Mouse (Mus musculus): ENCODE results near the gene Zc2hc1c. TPM values are rescaled to one million over a fixed set of nuclear protein-coding genes. Genes with fewer than 3 reads are reported as not detected.
"Not testable (repeated sequence)": the region's sequence is repeated elsewhere in the genome, so short reads cannot be mapped to it uniquely, and the experiment has no call there.

Zc2hc1c gene
- total RNA-seq, 2 experiments from 2014 or later, result 0.72 to 1.0 TPM

- intact Hi-C loops (cut with DNase I); DNase-seq: not testable (repeated sequence)
Measured at GRCm38 (mm10) chr12:85281756-85282155, 6.6 kb upstream of the Zc2hc1c start.

DNA sequence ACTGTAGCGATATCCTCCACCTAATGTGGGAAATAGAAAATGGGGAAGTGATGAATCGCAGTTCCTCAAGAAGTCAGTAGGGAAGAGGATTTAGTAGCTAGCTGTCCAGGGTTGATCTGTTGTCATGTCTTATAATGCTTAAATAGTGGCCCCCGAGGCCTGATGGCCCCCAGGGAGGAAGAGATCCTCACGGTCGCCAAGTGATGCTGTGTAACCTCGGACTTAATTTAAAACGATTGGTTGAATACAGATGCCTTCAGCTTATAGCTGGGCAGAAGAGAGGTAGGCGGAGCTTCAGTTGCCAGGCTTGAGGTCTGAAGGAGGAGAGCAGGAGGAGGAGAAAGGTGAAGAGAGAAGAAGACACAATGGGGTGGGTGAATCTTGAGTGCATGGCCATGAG is 4.1 kb upstream of the Zc2hc1c start:
- DNase-seq, result no peak
- intact Hi-C loops (cut with DNase I), result no loop called here

GRCm38 (mm10) chr12:85284996-85285395 is 3.4 kb upstream of the Zc2hc1c start:
- DNase-seq, result no peak
- intact Hi-C loops (cut with DNase I), result loop anchor here (5.0 kb wide), 1 partner anchor 118 kb away; no protein-coding TSS in a partner anchor

GRCm38 (mm10) chr12:85286941-85287340 is 1.4 kb upstream of the Zc2hc1c start:
- DNase-seq, result no peak
- intact Hi-C loops (cut with DNase I), result loop anchor here (5.0 kb wide), 1 partner anchor 120 kb away; no protein-coding TSS in a partner anchor

GRCm38 (mm10) chr12:85287809-85288485 is 444 bp upstream of the Zc2hc1c start, which contains the start of gene Acyp1:
TSS of gene Acyp1 (minus strand) at chr12:85288438.
- DNase-seq, result peak; percentile 53 to 62
- intact Hi-C loops (cut with DNase I), result loop anchor here (5.0 kb wide), 1 partner anchor 121 kb away; no protein-coding TSS in a partner anchor

DNA sequence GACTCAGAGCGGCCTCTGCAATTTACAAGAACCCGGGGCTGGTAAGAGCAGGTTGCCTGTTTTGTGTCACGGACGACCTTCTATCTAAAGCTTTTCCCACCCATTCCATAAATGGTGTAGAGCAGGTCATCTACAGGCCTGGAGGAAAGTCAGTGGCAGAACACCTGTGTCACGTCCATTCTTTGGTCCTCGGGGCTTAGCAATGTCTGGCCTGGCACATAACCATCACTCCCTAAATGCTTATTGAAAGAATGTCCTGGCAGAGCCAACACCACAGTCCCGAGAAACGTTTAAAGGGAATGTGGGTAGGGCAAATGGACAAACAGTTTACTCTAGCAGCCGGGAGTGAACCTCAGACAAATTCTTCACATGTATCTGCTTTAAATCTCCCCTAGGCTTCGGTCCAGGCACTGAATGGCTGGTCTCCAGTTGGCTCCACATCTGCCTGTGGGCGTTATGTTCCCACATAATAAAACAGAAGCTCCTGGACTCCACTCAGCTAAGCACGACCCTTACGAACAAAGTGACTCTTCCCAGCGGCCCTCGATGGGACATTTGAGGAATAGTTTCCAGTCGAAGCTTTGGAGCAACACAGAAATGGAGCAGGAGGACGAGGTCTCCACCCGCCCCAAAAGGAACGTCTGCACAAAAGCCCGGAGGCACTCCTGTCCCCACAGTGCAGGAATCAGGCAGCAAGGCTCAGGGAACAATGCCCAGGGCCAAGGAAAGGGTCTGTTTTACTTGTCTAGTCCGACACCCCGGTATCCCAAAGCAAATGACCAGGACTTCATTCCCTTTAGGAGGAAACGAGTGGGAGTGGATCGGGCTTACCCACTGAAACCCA is 988 bp downstream of the Zc2hc1c start:
- no peak for DNase-seq
- intact Hi-C loops (cut with DNase I), result loop anchor here (5.0 kb wide), 1 partner anchor 122 kb away; no protein-coding TSS in a partner anchor

GRCm38 (mm10) chr12:85290633-85291032 is 2.2 kb downstream of the Zc2hc1c start:
- DNase-seq, result no peak
- intact Hi-C loops (cut with DNase I), result loop anchor here (5.0 kb wide), 1 partner anchor 68 kb away; no protein-coding TSS in a partner anchor

DNA sequence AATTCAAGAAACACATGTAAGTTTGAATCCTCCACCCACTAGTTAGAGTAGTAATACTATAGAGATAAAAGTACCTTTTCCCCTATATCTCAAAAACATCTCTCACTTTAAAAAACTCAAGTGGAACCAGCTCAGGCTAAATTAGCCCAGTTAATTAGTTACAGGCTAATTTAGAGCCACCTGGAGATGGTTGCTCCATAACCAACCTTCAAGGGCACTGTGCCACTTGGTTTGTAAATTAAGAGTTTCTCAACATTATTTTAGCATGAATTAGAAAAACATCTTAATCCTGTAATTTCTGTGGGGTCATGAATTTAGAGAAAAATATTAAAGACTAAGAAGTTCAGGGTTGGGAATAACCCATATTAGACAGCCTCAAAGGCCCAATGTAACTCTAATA is 3.1 kb downstream of the Zc2hc1c start:
- intact Hi-C loops (cut with DNase I), result loop anchor here (5.0 kb wide), 1 partner anchor 69 kb away; no protein-coding TSS in a partner anchor
- no peak for DNase-seq

DNA sequence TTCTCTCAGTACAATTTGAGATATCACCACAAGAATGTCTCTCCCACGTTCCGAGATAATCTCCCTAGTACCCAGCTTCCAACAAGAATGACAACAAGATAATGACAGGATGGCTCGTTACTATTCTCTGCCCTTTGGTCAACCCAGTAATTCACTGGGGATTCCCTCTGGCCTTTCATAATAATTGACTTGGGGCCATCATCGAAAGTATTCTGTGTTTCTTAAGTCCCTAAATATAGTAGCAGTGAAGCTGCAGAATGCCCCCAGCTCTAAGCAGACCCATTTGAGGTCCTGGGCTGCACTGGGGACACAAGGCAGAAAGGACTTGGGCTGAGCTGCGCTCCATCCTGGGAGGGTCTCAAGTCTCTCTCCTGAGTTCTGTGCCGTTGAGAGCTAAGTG is 3.9 kb downstream of the Zc2hc1c start:
- intact Hi-C loops (cut with DNase I), result loop anchor here (5.0 kb wide), 1 partner anchor 70 kb away; no protein-coding TSS in a partner anchor
- DNase-seq, result no peak

DNA sequence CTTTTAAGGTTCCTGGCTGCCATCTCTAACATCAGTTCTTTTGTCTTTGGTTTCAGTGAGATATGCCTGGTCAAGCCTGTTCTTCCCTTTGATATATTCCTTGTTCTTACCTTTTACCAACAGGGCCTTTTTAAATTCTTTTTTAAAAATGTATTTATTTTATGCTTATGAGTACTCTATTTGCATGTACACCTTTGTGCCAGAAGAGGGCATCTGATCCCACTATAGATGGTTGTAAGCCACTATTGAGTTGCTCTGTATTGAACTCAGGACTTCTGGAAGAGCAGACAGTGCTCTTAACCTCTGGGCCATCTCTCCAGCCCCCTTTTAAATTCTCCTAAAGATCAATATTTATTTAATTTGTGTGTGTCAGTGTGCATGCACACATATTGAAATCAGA is 4.5 kb downstream of the Zc2hc1c start:
- no peak for DNase-seq
- intact Hi-C loops (cut with DNase I), result loop anchor here (5.0 kb wide), 1 partner anchor 71 kb away; no protein-coding TSS in a partner anchor

DNA sequence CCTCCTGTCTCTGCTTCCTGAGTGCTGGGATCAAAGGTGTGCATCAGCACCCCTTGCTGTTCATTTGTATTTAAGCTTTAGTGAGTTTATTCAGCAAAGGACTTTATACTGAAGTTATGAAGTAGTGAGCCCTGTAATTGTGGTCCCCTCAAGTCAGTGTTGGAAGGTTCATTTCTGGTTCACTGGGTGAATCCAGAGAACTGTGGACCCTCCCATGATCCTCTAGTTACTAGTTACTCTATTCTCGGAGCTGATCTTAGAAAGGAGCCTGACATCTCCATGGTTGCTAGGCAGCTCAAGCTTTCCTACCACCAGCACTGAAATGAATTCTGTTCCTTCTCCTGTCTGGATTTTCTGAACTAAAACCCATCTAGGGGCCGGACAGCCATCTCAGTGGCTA is 7.1 kb downstream of the Zc2hc1c start:
- intact Hi-C loops (cut with DNase I), result no loop called here
- DNase-seq, result no peak

DNA sequence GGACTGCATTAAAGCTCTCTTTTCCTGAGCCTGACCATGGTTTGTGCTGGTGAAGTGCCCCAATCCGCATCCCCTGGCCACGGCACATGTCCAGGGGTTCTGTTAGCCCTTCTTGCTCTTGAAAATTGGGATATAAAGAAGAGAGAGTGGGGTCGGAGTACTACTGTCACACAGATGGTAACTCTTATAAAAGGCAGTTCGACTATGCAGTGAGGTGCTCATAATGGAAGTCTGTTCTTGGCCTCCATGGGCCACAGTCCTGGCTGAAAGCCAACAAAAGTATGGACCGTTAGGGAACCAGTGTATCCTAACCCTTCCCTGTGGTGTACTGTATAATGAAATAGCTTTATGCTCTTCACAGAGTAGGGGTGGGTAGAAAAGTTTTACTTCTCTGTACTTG is 8.5 kb downstream of the Zc2hc1c start:
- no peak for DNase-seq
- intact Hi-C loops (cut with DNase I), result no loop called here

DNA sequence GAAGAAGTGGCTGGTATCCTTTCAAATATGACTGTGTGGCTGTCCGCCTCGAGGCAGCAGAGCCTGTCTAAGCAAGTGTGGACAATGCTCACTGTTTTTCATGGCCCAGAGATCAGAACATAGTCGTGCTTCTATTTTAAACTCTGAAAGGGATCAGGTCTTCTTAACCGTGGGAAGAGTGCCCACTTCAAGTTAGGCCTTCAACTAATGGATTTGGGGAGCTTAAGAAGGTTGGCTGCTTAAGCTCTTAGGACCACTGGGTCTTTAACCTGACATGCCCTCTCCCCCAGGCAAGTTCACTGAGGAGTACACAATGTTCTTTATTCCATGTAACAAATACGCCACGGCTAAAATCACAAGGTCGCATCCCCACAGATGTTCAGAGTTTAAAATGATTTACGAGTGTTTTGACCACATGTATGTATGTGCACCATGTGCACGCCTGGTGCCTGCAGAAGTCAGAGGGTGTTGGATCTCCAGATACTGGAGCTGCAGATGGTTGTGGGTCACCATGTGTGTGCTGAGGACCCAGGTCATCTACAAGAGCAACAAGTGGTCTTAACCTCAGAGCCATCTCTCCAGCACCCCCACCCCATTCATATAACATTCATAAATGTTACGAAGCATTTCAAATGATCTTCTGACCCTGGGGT is 9.1 kb downstream of the Zc2hc1c start:
- intact Hi-C loops (cut with DNase I), result no loop called here
- no peak for DNase-seq

DNA sequence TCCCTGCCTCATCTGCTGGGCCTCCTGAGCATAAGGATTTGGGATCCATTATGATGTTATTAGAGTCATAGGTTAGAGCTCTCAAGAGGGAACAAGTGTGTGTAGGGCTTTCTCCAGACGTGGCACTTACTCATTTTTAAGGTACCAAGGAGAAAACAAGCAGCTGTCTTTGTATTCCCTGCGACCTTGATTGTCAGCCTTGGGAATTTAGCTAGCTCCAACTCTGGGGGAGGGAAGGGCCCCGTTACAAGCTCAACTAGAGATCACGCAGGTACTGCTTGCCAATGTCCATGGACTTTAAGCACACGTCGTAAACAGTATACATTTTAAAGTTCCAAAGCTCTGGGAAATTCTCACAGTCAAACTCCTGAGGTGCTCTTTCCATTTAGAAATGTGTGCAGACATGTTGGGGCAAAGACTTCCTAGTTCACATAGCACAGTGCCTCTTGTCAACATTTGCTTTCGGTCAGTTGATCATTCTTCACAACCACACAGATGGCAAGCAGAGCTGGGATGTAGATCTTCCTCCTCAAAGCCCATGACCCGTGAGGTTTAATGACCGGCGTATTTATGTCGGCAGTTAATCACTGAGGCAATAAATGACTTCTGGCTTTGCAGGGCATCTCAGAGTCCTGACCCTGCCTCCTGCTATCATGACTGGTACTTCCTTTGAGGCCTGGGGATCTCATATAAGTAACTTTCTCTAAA is 9.9 kb downstream of the Zc2hc1c start:
- intact Hi-C loops (cut with DNase I), result no loop called here

DNA sequence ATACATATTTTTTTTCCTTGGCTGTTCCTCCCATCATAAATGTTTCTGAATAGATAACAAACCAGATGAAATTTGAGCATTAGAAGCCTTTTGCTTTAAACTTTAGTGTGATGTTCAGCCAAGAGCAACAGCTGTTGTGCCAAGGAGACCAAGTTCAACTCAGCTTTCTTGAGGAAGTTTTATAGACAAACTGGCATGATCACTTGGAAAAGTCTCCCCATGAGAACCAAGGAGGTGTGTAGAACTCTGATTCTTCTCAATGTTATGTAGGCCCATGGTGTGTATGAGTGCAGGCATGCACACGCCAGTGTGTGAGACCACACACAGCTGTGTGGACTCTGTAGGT is 10.4 kb downstream of the Zc2hc1c start:
- DNase-seq, result no peak
- intact Hi-C loops (cut with DNase I), result no loop called here

More for the DNA sequence above, 9.9 kb downstream of the Zc2hc1c start:
- DNase-seq, result no peak

DNA sequence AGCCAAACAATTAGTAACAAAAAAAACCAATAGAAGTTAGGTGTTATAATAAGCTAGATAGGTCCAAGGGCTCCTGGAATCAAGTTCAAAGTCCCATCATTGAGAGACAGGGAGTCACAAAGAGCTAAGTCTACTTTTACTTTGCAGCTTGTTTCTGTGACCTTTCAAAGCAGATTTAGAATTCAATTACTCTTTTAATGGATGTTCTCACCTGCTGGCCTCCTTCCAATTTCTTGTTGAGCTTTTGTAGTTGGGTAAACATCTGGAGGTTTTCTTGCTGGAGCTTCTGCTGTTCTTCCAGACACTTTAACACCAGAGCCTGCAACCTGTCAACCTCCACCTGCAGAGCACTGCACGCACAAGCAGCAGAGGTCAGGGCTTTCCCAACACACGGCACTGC is 14.9 kb downstream of the Zc2hc1c start:
- DNase-seq, result no peak
- intact Hi-C loops (cut with DNase I), result no loop called here

DNA sequence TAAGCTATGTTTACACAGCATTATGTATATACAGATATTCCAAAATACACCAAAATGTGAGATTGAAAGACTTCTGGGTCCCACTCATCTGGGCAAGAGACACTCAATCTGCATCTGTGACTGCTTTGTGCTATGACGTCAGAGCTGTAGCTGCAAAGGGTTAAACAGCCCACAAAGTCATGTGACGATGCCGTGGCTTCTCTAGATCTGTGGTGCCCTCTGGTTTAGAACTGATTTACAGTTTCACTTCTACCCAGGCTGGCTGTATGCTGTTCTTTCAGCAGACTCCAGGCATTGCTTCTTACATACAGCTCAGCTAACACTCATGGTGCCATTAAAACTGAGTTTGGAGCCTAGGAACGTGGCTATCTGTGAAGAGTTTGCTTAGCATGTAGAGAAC is 16.3 kb downstream of the Zc2hc1c start:
- intact Hi-C loops (cut with DNase I), result loop anchor here (1.0 to 5.0 kb wide), 3 partner anchors 136 to 212 kb away; no protein-coding TSS in a partner anchor
- DNase-seq, result no peak

DNA sequence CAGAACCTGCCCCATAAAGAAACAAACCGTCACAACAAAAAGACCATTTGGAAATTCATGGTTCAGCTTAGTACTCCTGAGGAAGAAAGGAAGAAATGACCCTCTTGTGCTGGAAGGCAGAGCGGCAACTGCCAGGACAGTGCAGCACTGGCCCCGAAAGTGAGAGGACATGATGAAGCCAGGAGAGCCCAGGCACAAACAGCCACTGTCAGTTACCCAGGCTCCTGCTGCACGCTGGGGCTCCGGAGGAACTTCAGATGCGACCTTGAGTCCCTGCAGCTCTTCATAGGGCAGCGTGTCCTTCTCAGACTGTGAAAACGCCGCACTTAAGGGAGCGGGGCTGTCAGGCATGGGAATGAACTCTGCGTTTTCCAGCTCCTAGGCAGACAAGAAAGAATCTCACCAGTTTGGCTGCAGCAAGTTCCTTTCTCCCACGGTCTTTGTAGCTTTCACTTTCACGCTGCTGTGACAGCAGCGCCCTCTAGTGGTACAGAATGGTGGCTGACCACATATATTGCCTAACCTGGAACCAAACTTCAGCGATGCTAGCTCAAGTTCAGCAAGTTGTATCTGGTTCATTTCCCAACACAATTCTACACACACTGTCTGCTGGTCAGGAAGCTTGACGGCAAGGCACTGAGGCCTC is 17.0 kb downstream of the Zc2hc1c start:
- intact Hi-C loops (cut with DNase I), result loop anchor here (1.0 to 5.0 kb wide), 3 partner anchors 137 to 213 kb away; no protein-coding TSS in a partner anchor
- peak; percentile 75 to 82 for DNase-seq

- no peak for DNase-seq
- intact Hi-C loops (cut with DNase I), result loop anchor here (5.0 kb wide), 1 partner anchor 216 kb away; no protein-coding TSS in a partner anchor
Measured at GRCm38 (mm10) chr12:85308651-85309050, 20.3 kb downstream of the Zc2hc1c start.
